Mouse (Mus musculus) G1E (cell line): ENCODE data around the gene Kif1a. TPM values are rescaled to one million over a fixed set of nuclear protein-coding genes. Genes with fewer than 3 reads are reported as not detected.

Experiments used
- ATAC-seq: 2 replicates; pipeline ENCODE4 v1.8.0; 2016; ENCODE audit warnings: mild to moderate bottlenecking; ENCODE audit not compliant: insufficient number of reproducible peaks, poor library complexity, low FRiP score, severe bottlenecking; ENCODE audit errors: extremely low read depth
- DNase-seq: peaks from one replicate; pipeline ENCODE4 v3.0.0; 2012; ENCODE audit warnings: low spot score
- H3K27me3 ChIP-seq: 2 replicates; pipeline ENCODE4 v1.6.1; 2012; ENCODE audit warnings: mild to moderate bottlenecking, low read length, inconsistent platforms; ENCODE audit not compliant: insufficient read depth
- H3K36me3 ChIP-seq: replicated peaks from 2 replicates; pipeline ENCODE3; 2012; ENCODE audit warnings: mild to moderate bottlenecking, inconsistent platforms
- H3K4me1 ChIP-seq: 2 replicates; pipeline ENCODE4 v1.6.1; 2012; ENCODE audit warnings: low read depth, low read length, inconsistent platforms, mixed read lengths; ENCODE audit not compliant: insufficient read depth
- H3K4me3 ChIP-seq: 2 replicates; pipeline ENCODE4 v1.5.1; 2012; ENCODE audit warnings: low read depth, mild to moderate bottlenecking, inconsistent platforms, low read length, moderate library complexity, mixed read lengths
- H3K9me3 ChIP-seq: replicated peaks from 2 replicates; pipeline ENCODE4 v1.6.1; 2012; ENCODE audit warnings: inconsistent platforms
- CTCF ChIP-seq: IDR thresholded peaks from 2 replicates; pipeline ENCODE4 v1.5.1; 2012; ENCODE audit warnings: low read depth, low read length, inconsistent platforms, mixed read lengths
- GATA1 ChIP-seq: IDR thresholded peaks from 2 replicates; pipeline ENCODE4 v1.6.1; 2012; ENCODE audit warnings: borderline replicate concordance, low read length, inconsistent platforms, mixed read lengths
- GATA2 ChIP-seq: IDR thresholded peaks from 2 replicates; pipeline ENCODE4 v1.6.1; 2012; ENCODE audit warnings: low read depth, low read length, inconsistent platforms, borderline replicate concordance
- POLR2AphosphoS5 ChIP-seq: IDR thresholded peaks from 2 replicates; pipeline ENCODE4 v1.6.1; 2012; ENCODE audit warnings: low read depth, low read length, inconsistent platforms; ENCODE audit not compliant: insufficient replicate concordance
- TAL1 ChIP-seq: conservative IDR thresholded peaks from 2 replicates; pipeline ENCODE4 v1.6.1; 2012; ENCODE audit warnings: low read depth, low read length, inconsistent platforms, mixed read lengths
- polyA plus RNA-seq: library from polyadenylated mRNA; stranded (reverse); fragments of >175 nt; gene quantifications from 2 replicates; pipeline ENCODE4 v1.2.3, GENCODE M21; 2012
- total RNA-seq, 2 experiments: library from RNA; stranded (forward) in 1 of 2; stranded (reverse) in 1 of 2; fragments of 200-1000 nt in 1 of 2; fragments of >200 nt in 1 of 2; fragmentation: Nextera tagmentation in 1 of 2; gene quantifications; 2 replicates each; pipeline ENCODE4 v1.2.3; 2014 to 2017

Gene Kif1a
- total and polyA plus RNA-seq, 3 experiments = under 0.01 to 0.05 TPM; not detected in 1

DNA sequence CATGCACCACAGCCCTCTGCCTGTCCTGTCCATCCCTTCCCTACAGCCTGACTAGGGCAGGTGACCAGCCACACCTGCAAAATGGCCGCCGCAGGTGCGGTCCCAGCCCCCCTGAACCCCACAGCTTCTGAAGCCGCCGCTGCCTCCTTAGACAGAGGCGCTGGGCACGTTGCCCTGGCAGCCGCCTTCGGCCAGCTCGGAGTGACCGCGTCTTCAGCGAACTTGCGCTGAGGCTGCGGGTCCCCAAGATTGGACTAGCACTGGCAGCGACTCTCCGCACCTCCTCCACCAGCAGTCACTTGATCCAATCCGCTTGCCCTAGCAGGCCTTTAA lies 1.5 kb downstream of the Kif1a start:
- no peaks in the 10 kb centered on the region for H3K36me3 ChIP-seq
- H3K4me1 ChIP-seq = no peaks in the 10 kb centered on the region
- no peak for DNase-seq
- ATAC-seq = no peak
- H3K4me3 ChIP-seq = no peak overlapping the region
- peaks cover 31% of the 10 kb centered on the region for H3K27me3 ChIP-seq
- H3K9me3 ChIP-seq = no peaks in the 10 kb centered on the region
- TF ChIP-seq TAL1 (no peak), CTCF (no peak), GATA2 (no peak), GATA1 (no peak), POLR2AphosphoS5 (no peak)

DNA sequence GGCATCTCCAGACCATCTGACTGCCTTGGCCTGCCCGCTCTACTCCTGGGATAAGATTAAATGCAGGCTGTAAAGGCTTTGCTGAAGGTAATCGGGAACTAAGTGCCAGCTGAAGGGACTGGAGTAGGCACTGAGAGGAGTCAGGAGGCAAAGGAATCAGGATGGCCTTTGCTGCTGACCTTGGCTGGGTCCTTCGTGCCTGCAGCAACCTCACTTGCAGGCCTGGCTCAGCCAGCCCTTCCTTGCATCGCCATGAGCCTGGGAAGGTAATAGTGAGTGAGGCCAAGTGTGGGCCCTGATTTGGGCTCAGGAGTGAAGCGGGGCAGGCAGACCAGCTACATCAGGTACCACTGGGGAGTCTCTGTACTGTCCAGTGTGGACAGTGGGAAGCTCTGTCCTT lies 2.8 kb downstream of the Kif1a start:
- H3K27me3 ChIP-seq = peaks cover 31% of the 10 kb centered on the region
- DNase-seq = no peak
- no peaks in the 10 kb centered on the region for H3K36me3 ChIP-seq
- ATAC-seq = no peak
- no peak overlapping the region for H3K4me3 ChIP-seq
- no peaks in the 10 kb centered on the region for H3K4me1 ChIP-seq
- no peaks in the 10 kb centered on the region for H3K9me3 ChIP-seq
- TF ChIP-seq GATA1 = no peak
- TF ChIP-seq GATA2 = no peak

DNA sequence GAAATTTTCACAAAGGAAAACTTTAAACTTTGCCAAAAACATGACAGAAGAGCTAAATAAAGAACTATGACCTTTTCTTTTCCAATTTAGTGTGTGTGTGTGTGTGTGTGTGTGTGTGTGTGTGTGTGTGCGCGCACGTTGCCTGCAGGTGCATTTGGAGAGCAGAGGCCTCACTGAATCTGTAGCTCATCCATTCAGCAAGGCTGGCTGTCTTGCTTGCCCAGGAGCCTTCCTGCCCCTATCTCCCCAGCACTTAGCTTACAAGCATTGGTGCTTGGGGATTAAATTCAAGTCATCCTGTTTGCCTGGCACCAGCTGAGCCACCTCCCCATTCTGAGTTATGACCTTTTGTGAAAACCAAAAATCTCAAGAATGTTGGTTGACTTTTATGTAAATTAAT lies 9.2 kb downstream of the Kif1a start:
- ATAC-seq (no peak), DNase-seq (no peak)
- no peak for TF ChIP-seq CTCF
- no peak for TF ChIP-seq GATA1
- TF ChIP-seq POLR2AphosphoS5 = no peak
- TF ChIP-seq TAL1 = no peak
- Histone ChIP-seq H3K4me1 (no peaks in the 10 kb centered on the region), H3K4me3 (no peak overlapping the region), H3K9me3 (no peaks in the 10 kb centered on the region), H3K27me3 (no peaks in the 10 kb centered on the region), H3K36me3 (no peaks in the 10 kb centered on the region)

DNA sequence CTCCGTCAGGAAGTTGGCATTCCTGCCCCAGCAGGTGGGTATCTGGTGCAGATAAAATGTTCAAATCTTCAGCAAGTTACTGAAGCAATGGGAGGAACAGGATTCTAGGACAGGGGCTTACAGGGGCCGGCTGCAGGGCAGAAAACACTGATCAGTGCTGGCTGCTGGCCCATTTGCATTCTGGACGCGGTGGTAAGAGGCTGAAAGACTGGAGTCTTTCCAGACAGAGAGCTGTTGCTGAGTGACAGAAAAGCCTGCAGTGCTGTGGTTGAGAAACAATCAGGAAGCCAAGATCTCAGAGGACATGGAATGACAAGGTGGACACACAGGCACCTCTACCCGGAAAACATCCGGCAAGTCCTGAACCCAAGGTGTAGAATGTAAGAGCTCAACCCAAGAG lies 16.6 kb downstream of the Kif1a start:
- ATAC-seq (no peak), DNase-seq (no peak)
- no peaks in the 10 kb centered on the region; the same call in 1 of the 2 replicates for H3K27me3 ChIP-seq
- H3K9me3 ChIP-seq = no peaks in the 10 kb centered on the region
- no peaks in the 10 kb centered on the region for H3K36me3 ChIP-seq
- H3K4me1 ChIP-seq = no peaks in the 10 kb centered on the region
- no peak for TF ChIP-seq TAL1
- TF ChIP-seq GATA1 = no peak
- no peak for TF ChIP-seq CTCF
- TF ChIP-seq GATA2 = no peak
- TF ChIP-seq POLR2AphosphoS5 = no peak
- H3K4me3 ChIP-seq = no peak overlapping the region

GRCm38 (mm10) chr1:93083420-93084285 lies 18.1 kb downstream of the Kif1a start:
- Histone ChIP-seq H3K9me3 (no peaks in the 10 kb centered on the region), H3K4me1 (no peaks in the 10 kb centered on the region), H3K36me3 (no peaks in the 10 kb centered on the region), H3K4me3 (no peak overlapping the region), H3K27me3 (no peaks in the 10 kb centered on the region; the same call in 1 of the 2 replicates)
- no peak for TF ChIP-seq POLR2AphosphoS5
- TF ChIP-seq GATA1 = no peak
- TF ChIP-seq CTCF = no peak
- TF ChIP-seq GATA2 = no peak
- no peak for TF ChIP-seq TAL1
- no peak for DNase-seq
- ATAC-seq = no peak

DNA sequence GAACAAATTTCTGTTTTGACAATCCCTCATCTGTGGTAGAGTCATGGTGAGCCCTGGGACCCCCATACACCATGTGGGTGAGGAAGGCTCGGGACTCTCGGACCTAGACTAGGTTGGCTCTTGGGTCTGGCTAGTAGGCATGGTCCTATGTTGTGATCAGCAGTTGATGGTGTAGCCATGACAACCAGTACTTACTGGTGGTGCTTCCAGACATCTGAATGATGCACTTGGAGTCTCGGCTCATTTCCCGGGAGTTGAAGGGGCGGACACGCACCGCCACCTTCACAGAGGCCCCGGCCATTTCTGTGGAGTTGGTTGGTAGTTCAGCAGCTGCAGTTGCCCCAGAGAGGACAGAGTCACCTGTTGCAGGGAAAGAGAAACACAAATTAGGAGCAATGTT lies 19.6 kb downstream of the Kif1a start:
- ATAC-seq = no peak
- Histone ChIP-seq H3K36me3 (no peaks in the 10 kb centered on the region), H3K9me3 (no peaks in the 10 kb centered on the region)

More for the DNA sequence above, 19.6 kb downstream of the Kif1a start:
- H3K27me3 ChIP-seq = no peaks in the 10 kb centered on the region; the same call in 1 of the 2 replicates
- no peaks in the 10 kb centered on the region for H3K4me1 ChIP-seq
- DNase-seq = no peak
- H3K4me3 ChIP-seq = no peak overlapping the region
- TF ChIP-seq TAL1 (no peak), GATA1 (no peak), GATA2 (no peak), CTCF (no peak), POLR2AphosphoS5 (no peak)
